Mouse (Mus musculus) myocyte (in vitro differentiated cells): ENCODE results near the gene B230217C12Rik. TPM values are rescaled to one million over a fixed set of nuclear protein-coding genes. Genes with fewer than 3 reads are reported as not detected.

Experiments used
- H3K27me3 ChIP-seq: one replicate; pipeline ENCODE4 v1.6.1; 2011; ENCODE audit not compliant: control insufficient read depth, insufficient read depth, insufficient read length
- H3K36me3 ChIP-seq: one replicate; pipeline ENCODE4 v1.6.1; 2011; ENCODE audit not compliant: control insufficient read depth, insufficient read depth
- H3K4me2 ChIP-seq: one replicate; pipeline ENCODE4 v1.6.1; 2011; ENCODE audit warnings: low read depth, control low read depth
- H3K4me3 ChIP-seq: one replicate; pipeline ENCODE4 v1.5.1; 2011; ENCODE audit warnings: mild to moderate bottlenecking, control low read depth, moderate library complexity
- H3K79me2 ChIP-seq: one replicate; pipeline ENCODE4 v1.6.1; 2011; ENCODE audit not compliant: control insufficient read depth, insufficient read depth
- H3ac ChIP-seq: one replicate; pipeline ENCODE4 v1.6.1; 2011; ENCODE audit not compliant: control insufficient read depth, insufficient read length
- CEBPB ChIP-seq: IDR thresholded peaks from 2 replicates; pipeline ENCODE4 v1.6.1; 2011; ENCODE audit warnings: mild to moderate bottlenecking, moderate library complexity; ENCODE audit not compliant: poor library complexity, insufficient read depth, severe bottlenecking
- E2F4 ChIP-seq: IDR thresholded peaks from one replicate; pipeline ENCODE4 v1.6.1; 2011; ENCODE audit warnings: mild to moderate bottlenecking, control low read depth, moderate library complexity; ENCODE audit not compliant: insufficient read depth
- MAX ChIP-seq: IDR thresholded peaks from one replicate; pipeline ENCODE4 v1.6.1; 2011; ENCODE audit warnings: low read depth, mild to moderate bottlenecking, control low read depth
- MYOD1 ChIP-seq, 3 experiments: IDR thresholded peaks; one replicate each; pipeline ENCODE4 v1.6.1; 2011; ENCODE audit warnings: control low read depth in 2 of 3, low read depth in 2 of 3, mild to moderate bottlenecking in 2 of 3, moderate library complexity in 1 of 3; ENCODE audit not compliant: insufficient read length in 2 of 3, control insufficient read depth in 1 of 3
- MYOG ChIP-seq, 3 experiments: IDR thresholded peaks; one replicate each; pipeline ENCODE4 v1.6.1; 2011; ENCODE audit warnings: control low read depth in 2 of 3, low read depth in 2 of 3, mild to moderate bottlenecking in 2 of 3; ENCODE audit not compliant: insufficient read length in 2 of 3, control insufficient read depth in 1 of 3, insufficient read depth in 1 of 3
- POLR2A ChIP-seq: IDR thresholded peaks from one replicate; pipeline ENCODE4 v1.6.1; 2011; ENCODE audit warnings: low read depth, mild to moderate bottlenecking, control low read depth, moderate library complexity; ENCODE audit not compliant: insufficient read length
- POLR2AphosphoS2 ChIP-seq: IDR thresholded peaks from one replicate; pipeline ENCODE4 v1.6.1; 2011; ENCODE audit warnings: low read depth, control low read depth; ENCODE audit not compliant: insufficient read length
- REST ChIP-seq: IDR thresholded peaks from one replicate; pipeline ENCODE4 v1.6.1; 2011; ENCODE audit warnings: mild to moderate bottlenecking, control low read depth, moderate library complexity; ENCODE audit not compliant: insufficient read depth, insufficient read length
- SRF ChIP-seq: IDR thresholded peaks from one replicate; pipeline ENCODE4 v1.6.1; 2011; ENCODE audit warnings: low read depth; ENCODE audit not compliant: control insufficient read depth, insufficient read length
- TCF12 ChIP-seq: IDR thresholded peaks from one replicate; pipeline ENCODE4 v1.6.1; 2011; ENCODE audit warnings: mild to moderate bottlenecking, control low read depth; ENCODE audit not compliant: poor library complexity, insufficient read depth, severe bottlenecking
- TCF3 ChIP-seq: IDR thresholded peaks from one replicate; pipeline ENCODE4 v1.6.1; 2011; ENCODE audit warnings: low read depth, control low read depth; ENCODE audit not compliant: insufficient read length
- USF1 ChIP-seq: IDR thresholded peaks from one replicate; pipeline ENCODE4 v1.6.1; 2011; ENCODE audit warnings: low read depth, mild to moderate bottlenecking, control low read depth, moderate library complexity
- polyA plus RNA-seq: library from polyadenylated mRNA; unstranded; fragments of >200 nt; fragmentation: generic; extraction: Trizol; gene quantifications from one replicate; pipeline ENCODE4 v1.2.1, GENCODE M21; 2012; ENCODE audit warnings: missing spikeins

B230217C12Rik gene
- polyA plus RNA-seq, 1 experiment, result 1.9 TPM

- H3K79me2 ChIP-seq, result peaks cover 34% of the 10 kb centered on the region
- TF ChIP-seq TCF3 (no peak), E2F4 (no peak), MYOD1 (IDR thresholded peaks at IDR 0.05; ENCODE audit: control insufficient read depth in 1 of 3, insufficient read length in 2 of 3, low read depth in 2 of 3) (peak in 1 of 3 experiments; percentile 24), MYOG (IDR thresholded peaks at IDR 0.05; ENCODE audit: control insufficient read depth in 1 of 3, insufficient read depth in 1 of 3, insufficient read length in 2 of 3, low read depth in 2 of 3) (no peak)
These were observed 41.8 kb upstream of the B230217C12Rik start, which contains the start of gene Lasp1 for GRCm38 (mm10) chr11:97798782-97799145. TSS of gene Lasp1 (plus strand) at chr11:97799000.

GRCm38 (mm10) chr11:97799146-97799993 lies 41.2 kb upstream of the B230217C12Rik start:
- peaks cover 40% of the 10 kb centered on the region for H3K79me2 ChIP-seq
- no peaks in the 10 kb centered on the region for H3K27me3 ChIP-seq
- TF ChIP-seq USF1 (no peak), SRF (no peak), MYOD1 (IDR thresholded peaks at IDR 0.05; ENCODE audit: control insufficient read depth in 1 of 3, insufficient read length in 2 of 3, low read depth in 2 of 3) (no peak), REST (no peak), MYOG (IDR thresholded peaks at IDR 0.05; ENCODE audit: control insufficient read depth in 1 of 3, insufficient read depth in 1 of 3, insufficient read length in 2 of 3, low read depth in 2 of 3) (no peak), TCF12 (no peak), MAX (no peak), CEBPB (no peak), POLR2AphosphoS2 (peak; percentile 77), POLR2A (peak; percentile 73), E2F4 (no peak), TCF3 (no peak)
- H3K4me3 ChIP-seq, result peak overlapping the region; percentile 97
- H3ac ChIP-seq, result peak overlapping the region; percentile 39
- H3K4me2 ChIP-seq, result peak overlapping the region; percentile 80
- no peaks in the 10 kb centered on the region for H3K36me3 ChIP-seq

More at GRCm38 (mm10) chr11:97798782-97799145, 41.8 kb upstream of the B230217C12Rik start, which contains the start of gene Lasp1:
- Histone ChIP-seq H3ac (peak within 1 kb of the TSS; percentile 39), H3K4me3 (peak within 1 kb of the TSS; percentile 97), H3K27me3 (no peaks in the 10 kb centered on the region), H3K4me2 (peak within 1 kb of the TSS; percentile 80), H3K36me3 (no peaks in the 10 kb centered on the region)

DNA sequence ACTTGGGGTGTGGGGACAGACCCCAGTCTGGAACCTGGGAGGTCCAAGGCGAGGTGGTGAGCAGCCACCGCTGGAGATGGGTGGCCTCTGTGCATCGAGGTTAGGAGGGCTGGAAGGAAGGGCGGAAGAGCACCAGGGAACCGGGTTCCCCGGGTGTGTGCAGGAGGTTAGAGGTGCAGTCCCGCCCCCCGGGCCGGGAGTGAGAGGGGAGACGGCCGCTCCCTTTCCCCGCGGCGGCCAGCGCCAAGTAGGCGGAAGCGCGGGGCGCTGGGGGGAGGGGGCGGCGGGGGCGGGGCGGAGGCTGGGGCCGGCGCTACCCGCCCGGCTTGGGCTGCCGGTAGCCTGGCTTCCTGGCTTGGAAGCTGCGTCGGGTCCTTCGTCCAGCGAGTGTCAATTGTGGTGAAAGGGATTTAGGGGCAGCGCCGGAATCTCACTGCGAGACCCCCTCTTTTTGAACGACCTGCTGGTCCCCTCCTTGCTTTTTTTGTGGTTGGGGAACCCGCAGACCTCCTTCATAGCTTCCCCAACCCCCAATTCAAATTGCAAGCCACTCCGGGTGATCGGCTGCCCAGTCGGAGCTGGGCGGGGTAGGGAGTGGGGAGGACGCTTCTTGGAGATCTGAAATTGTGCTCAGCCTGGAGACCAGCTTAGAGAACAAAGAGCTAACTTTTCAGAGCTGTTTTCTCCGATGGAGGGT lies 40.4 kb upstream of the B230217C12Rik start:
- Histone ChIP-seq H3ac (peak overlapping the region; percentile 39), H3K36me3 (no peaks in the 10 kb centered on the region), H3K27me3 (no peaks in the 10 kb centered on the region), H3K79me2 (peaks cover 48% of the 10 kb centered on the region), H3K4me3 (peak overlapping the region; percentile 97), H3K4me2 (peak overlapping the region; percentile 79)
- TF ChIP-seq MYOD1 (IDR thresholded peaks at IDR 0.05; ENCODE audit: control insufficient read depth in 1 of 3, insufficient read length in 2 of 3, low read depth in 2 of 3) (no peak), POLR2A (peak; percentile 75), POLR2AphosphoS2 (peak; percentile 84)

- H3K27me3 ChIP-seq, result no peaks in the 10 kb centered on the region
- peak overlapping the region; percentile 79 for H3K4me2 ChIP-seq
- peak overlapping the region; percentile 39 for H3ac ChIP-seq
- TF ChIP-seq TCF3 (no peak), SRF (no peak), TCF12 (no peak), POLR2A (no peak), MYOG (IDR thresholded peaks at IDR 0.05; ENCODE audit: control insufficient read depth in 1 of 3, insufficient read depth in 1 of 3, insufficient read length in 2 of 3, low read depth in 2 of 3) (no peak), REST (no peak), POLR2AphosphoS2 (no peak), CEBPB (no peak), MYOD1 (IDR thresholded peaks at IDR 0.05; ENCODE audit: control insufficient read depth in 1 of 3, insufficient read length in 2 of 3, low read depth in 2 of 3) (no peak), MAX (no peak), USF1 (no peak), E2F4 (no peak)
- H3K79me2 ChIP-seq, result peaks cover 55% of the 10 kb centered on the region
- no peaks in the 10 kb centered on the region for H3K36me3 ChIP-seq
- H3K4me3 ChIP-seq, result peak overlapping the region; percentile 97
These were observed 39.7 kb upstream of the B230217C12Rik start for GRCm38 (mm10) chr11:97800691-97801408.
